Mouse (Mus musculus): ENCODE results near the gene Ptcd1.

- TF ChIP-seq CTCF (IDR thresholded peaks at IDR 0.05) = no peak
- TF ChIP-seq EP300 (IDR thresholded peaks at IDR 0.05) = no peak
Measured at GRCm38 (mm10) chr5:145118461-145118860, 48.4 kb downstream of the Ptcd1 start.

Measured in lung, postnatal 0 days (tissue).